Mouse (Mus musculus): Measurements from ENCODE around the gene Slit3.
A peak's percentile ranks its signal among the peaks of the same experiment; 100 is the strongest.

The Slit3 gene

GRCm38 (mm10) chr11:35395376-35395775 is 274.4 kb downstream of the Slit3 start:
- H3K36me3 ChIP-seq (ENCODE audit: insufficient read depth, low read length), result 0 out of 2 replicates have a peak, but pooled peaks cover 2% of the 10 kb centered on the region
- H3K4me1 ChIP-seq (replicated peaks; ENCODE audit: low read depth, low read length), result peaks cover 80% of the 10 kb centered on the region
- H3K9me3 ChIP-seq (ENCODE audit: low read length), result no peaks in the 10 kb centered on the region
- H3K4me3 ChIP-seq (replicated peaks; ENCODE audit: low read length), result no peak overlapping the region
- TF ChIP-seq CTCF (conservative IDR thresholded peaks at IDR 0.05; ENCODE audit: low read length) (no peak), NANOG (IDR thresholded peaks at IDR 0.05; ENCODE audit: borderline replicate concordance, low read length) (no peak), POU5F1 (IDR thresholded peaks at IDR 0.05; ENCODE audit: borderline replicate concordance, low read length) (no peak)
- H3K27me3 ChIP-seq (ENCODE audit: insufficient read depth, low read length), result no peaks in the 10 kb centered on the region

GRCm38 (mm10) chr11:35398353-35398752 is 277.3 kb downstream of the Slit3 start:
- TF ChIP-seq POU5F1 (IDR thresholded peaks at IDR 0.05; ENCODE audit: borderline replicate concordance, low read length) (no peak), CTCF (conservative IDR thresholded peaks at IDR 0.05; ENCODE audit: low read length) (no peak), NANOG (IDR thresholded peaks at IDR 0.05; ENCODE audit: borderline replicate concordance, low read length) (no peak)
- Histone ChIP-seq H3K4me3 (replicated peaks; ENCODE audit: low read length) (no peak overlapping the region), H3K9me3 (ENCODE audit: low read length) (no peaks in the 10 kb centered on the region), H3K27me3 (ENCODE audit: insufficient read depth, low read length) (no peaks in the 10 kb centered on the region), H3K4me1 (replicated peaks; ENCODE audit: low read depth, low read length) (peaks cover 63% of the 10 kb centered on the region), H3K36me3 (ENCODE audit: insufficient read depth, low read length) (0 out of 2 replicates have a peak, but pooled peaks cover 2% of the 10 kb centered on the region)

- H3K27me3 ChIP-seq (ENCODE audit: insufficient read depth, low read length), result no peaks in the 10 kb centered on the region
- H3K36me3 ChIP-seq (ENCODE audit: insufficient read depth, low read length), result no peaks in the 10 kb centered on the region
- TF ChIP-seq CTCF (conservative IDR thresholded peaks at IDR 0.05; ENCODE audit: low read length) (no peak), NANOG (IDR thresholded peaks at IDR 0.05; ENCODE audit: borderline replicate concordance, low read length) (no peak), POU5F1 (IDR thresholded peaks at IDR 0.05; ENCODE audit: borderline replicate concordance, low read length) (no peak)
- no peaks in the 10 kb centered on the region for H3K9me3 ChIP-seq (ENCODE audit: low read length)
- H3K4me1 ChIP-seq (replicated peaks; ENCODE audit: low read depth, low read length), result peaks cover 55% of the 10 kb centered on the region
- no peak overlapping the region for H3K4me3 ChIP-seq (replicated peaks; ENCODE audit: low read length)
Measured at GRCm38 (mm10) chr11:35403516-35403915, 282.5 kb downstream of the Slit3 start.

- no peaks in the 10 kb centered on the region for H3K9me3 ChIP-seq (ENCODE audit: low read length)
- H3K36me3 ChIP-seq (ENCODE audit: insufficient read depth, low read length), result no peaks in the 10 kb centered on the region
- no peaks in the 10 kb centered on the region for H3K27me3 ChIP-seq (ENCODE audit: insufficient read depth, low read length)
- H3K4me3 ChIP-seq (replicated peaks; ENCODE audit: low read length), result no peak overlapping the region
- peaks cover 72% of the 10 kb centered on the region for H3K4me1 ChIP-seq (replicated peaks; ENCODE audit: low read depth, low read length)
- TF ChIP-seq POU5F1 (IDR thresholded peaks at IDR 0.05; ENCODE audit: borderline replicate concordance, low read length), result no peak
- no peak for TF ChIP-seq NANOG (IDR thresholded peaks at IDR 0.05; ENCODE audit: borderline replicate concordance, low read length)
- no peak for TF ChIP-seq CTCF (conservative IDR thresholded peaks at IDR 0.05; ENCODE audit: low read length)
Measured at GRCm38 (mm10) chr11:35406045-35406444, 285.0 kb downstream of the Slit3 start.

GRCm38 (mm10) chr11:35406522-35406921 is 285.5 kb downstream of the Slit3 start:
- Histone ChIP-seq H3K4me3 (replicated peaks; ENCODE audit: low read length) (no peak overlapping the region), H3K27me3 (ENCODE audit: insufficient read depth, low read length) (no peaks in the 10 kb centered on the region), H3K36me3 (ENCODE audit: insufficient read depth, low read length) (no peaks in the 10 kb centered on the region), H3K9me3 (ENCODE audit: low read length) (no peaks in the 10 kb centered on the region), H3K4me1 (replicated peaks; ENCODE audit: low read depth, low read length) (peaks cover 73% of the 10 kb centered on the region)
- TF ChIP-seq CTCF (conservative IDR thresholded peaks at IDR 0.05; ENCODE audit: low read length), result no peak
- TF ChIP-seq POU5F1 (IDR thresholded peaks at IDR 0.05; ENCODE audit: borderline replicate concordance, low read length), result no peak

- H3K9me3 ChIP-seq (ENCODE audit: low read length), result no peaks in the 10 kb centered on the region
- TF ChIP-seq POU5F1 (IDR thresholded peaks at IDR 0.05; ENCODE audit: borderline replicate concordance, low read length) (no peak), NANOG (IDR thresholded peaks at IDR 0.05; ENCODE audit: borderline replicate concordance, low read length) (no peak), CTCF (conservative IDR thresholded peaks at IDR 0.05; ENCODE audit: low read length) (peak; percentile 51)
- H3K4me3 ChIP-seq (replicated peaks; ENCODE audit: low read length), result no peak overlapping the region; the same call in 1 of the 2 replicates
- no peaks in the 10 kb centered on the region for H3K27me3 ChIP-seq (ENCODE audit: insufficient read depth, low read length)
- H3K4me1 ChIP-seq (replicated peaks; ENCODE audit: low read depth, low read length), result peaks cover 70% of the 10 kb centered on the region
- no peaks in the 10 kb centered on the region for H3K36me3 ChIP-seq (ENCODE audit: insufficient read depth, low read length)
Measured at GRCm38 (mm10) chr11:35407341-35408154, 286.5 kb downstream of the Slit3 start.

GRCm38 (mm10) chr11:35410431-35410830 is 289.4 kb downstream of the Slit3 start:
- TF ChIP-seq NANOG (IDR thresholded peaks at IDR 0.05; ENCODE audit: borderline replicate concordance, low read length) (no peak), POU5F1 (IDR thresholded peaks at IDR 0.05; ENCODE audit: borderline replicate concordance, low read length) (no peak), CTCF (conservative IDR thresholded peaks at IDR 0.05; ENCODE audit: low read length) (no peak)

GRCm38 (mm10) chr11:35415768-35416401 is 294.9 kb downstream of the Slit3 start:
- Histone ChIP-seq H3K4me1 (replicated peaks; ENCODE audit: low read depth, low read length) (peaks cover 75% of the 10 kb centered on the region), H3K4me3 (replicated peaks; ENCODE audit: low read length) (peak overlapping the region; percentile 27), H3K27me3 (ENCODE audit: insufficient read depth, low read length) (no peaks in the 10 kb centered on the region), H3K36me3 (ENCODE audit: insufficient read depth, low read length) (no peaks in the 10 kb centered on the region), H3K9me3 (ENCODE audit: low read length) (no peaks in the 10 kb centered on the region)
- TF ChIP-seq POU5F1 (IDR thresholded peaks at IDR 0.05; ENCODE audit: borderline replicate concordance, low read length) (no peak), NANOG (IDR thresholded peaks at IDR 0.05; ENCODE audit: borderline replicate concordance, low read length) (no peak), CTCF (conservative IDR thresholded peaks at IDR 0.05; ENCODE audit: low read length) (no peak)

More at GRCm38 (mm10) chr11:35410431-35410830, 289.4 kb downstream of the Slit3 start:
- Histone ChIP-seq H3K36me3 (ENCODE audit: insufficient read depth, low read length) (no peaks in the 10 kb centered on the region), H3K9me3 (ENCODE audit: low read length) (no peaks in the 10 kb centered on the region), H3K27me3 (ENCODE audit: insufficient read depth, low read length) (no peaks in the 10 kb centered on the region), H3K4me1 (replicated peaks; ENCODE audit: low read depth, low read length) (peaks cover 66% of the 10 kb centered on the region), H3K4me3 (replicated peaks; ENCODE audit: low read length) (no peak overlapping the region)

All from E14TG2a.4 (cell line).